In the genomic region with DNA sequence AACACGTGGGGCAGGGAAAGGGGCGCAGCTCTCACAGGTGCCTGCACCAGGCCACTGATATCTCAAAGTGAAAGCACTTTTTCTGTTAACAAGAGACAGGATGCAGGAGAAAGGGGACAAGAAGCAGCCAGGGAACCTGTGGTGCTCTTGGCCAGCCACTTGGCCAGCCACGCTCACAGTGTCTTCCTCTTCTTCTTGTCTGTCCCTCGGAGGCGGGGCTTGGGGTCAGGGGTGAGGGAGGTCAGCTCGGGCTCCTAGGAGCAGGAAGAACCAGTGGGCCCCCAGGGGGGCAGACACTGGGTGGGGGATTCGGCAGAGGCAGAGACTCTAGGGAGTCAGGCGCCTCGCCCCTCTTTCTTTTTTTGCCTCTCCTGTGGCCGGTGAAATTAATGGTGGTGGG, we compare ENCODE assay signal across 9 mouse cellular contexts. TPM values are rescaled to one million over a fixed set of nuclear protein-coding genes. Genes with fewer than 3 reads are reported as not detected.
DNase-seq lines count a peak whose midpoint lies in the region; ATAC-seq and TF ChIP-seq lines count a peak whose summit lies in the region.
"Had no signal": no experiment of that assay in that cellular context is flagged by ENCODE, and none has a peak within 500 bp of the region (broad histone marks: within the 10 kb centered on the region; RNA-seq: fewer than 3 reads in every experiment).

No protein-coding gene starts in this region.

- no peak for DNase-seq in heart, postnatal 0 days (ENCODE audit: low spot score)
- DNase-seq in heart, adult 11 months = no peak
- peak; percentile 12 for DNase-seq in retina, postnatal 1 day
- DNase-seq in retina, embryonic 14.5 days (ENCODE audit: low spot score) = no peak
- no peak for DNase-seq in stomach, postnatal 0 days (ENCODE audit: low spot score)
- DNase-seq in urinary bladder, postnatal 4 days (ENCODE audit: low spot score in 2 of 2) = no peak
- no peak for DNase-seq in kidney, postnatal 14 days

- no peaks in the 10 kb centered on the region for H3K9me3 ChIP-seq in heart, postnatal 0 days (replicated peaks; ENCODE audit: control insufficient read depth, low read length)
- no peaks in the 10 kb centered on the region for H3K9me3 ChIP-seq in intestine, embryonic 15.5 days
- H3K9me3 ChIP-seq in stomach, postnatal 0 days (ENCODE audit: control insufficient read depth, low read length) = no peaks in the 10 kb centered on the region

- no peak for ATAC-seq in heart, postnatal 0 days (ENCODE audit: insufficient read depth, low read depth)
- no peak for ATAC-seq in intestine, embryonic 15.5 days
- no peak for ATAC-seq in stomach, postnatal 0 days (ENCODE audit: low FRiP score, low TSS enrichment)
- ATAC-seq: forebrain, embryonic 14.5 days had no signal

- peak overlapping the region; percentile 58 for H3K4me2 ChIP-seq in heart, postnatal 0 days (ENCODE audit: low read depth, low read length)
- H3K4me2 ChIP-seq in intestine, embryonic 15.5 days (replicated peaks) = peak overlapping the region; percentile 43
- peak overlapping the region; percentile 8; the same call in 1 of the 2 replicates for H3K4me2 ChIP-seq in stomach, postnatal 0 days (replicated peaks; ENCODE audit: low read depth)

- H3K4me1 ChIP-seq in heart, postnatal 0 days (ENCODE audit: control insufficient read depth, insufficient read depth) = 0 out of 2 replicates have a peak, but pooled peaks cover 4% of the 10 kb centered on the region
- peaks cover 5% of the 10 kb centered on the region; the same call in 1 of the 2 replicates for H3K4me1 ChIP-seq in intestine, embryonic 15.5 days (replicated peaks)
- no peaks in the 10 kb centered on the region for H3K4me1 ChIP-seq in stomach, postnatal 0 days (replicated peaks; ENCODE audit: control insufficient read depth, insufficient read depth)

- peak overlapping the region; percentile 26 for H3K4me3 ChIP-seq in heart, postnatal 0 days (ENCODE audit: low read depth, low read length)
- H3K4me3 ChIP-seq in intestine, embryonic 15.5 days (replicated peaks) = 0 out of 2 replicates have a peak overlapping the region, but pooled peaks have one; percentile 1
- H3K4me3 ChIP-seq in stomach, postnatal 0 days (ENCODE audit: low read depth, low read length) = no peak overlapping the region

- H3K27me3 ChIP-seq in heart, postnatal 0 days (ENCODE audit: control insufficient read depth, insufficient read depth, low read length) = no peaks in the 10 kb centered on the region
- no peaks in the 10 kb centered on the region for H3K27me3 ChIP-seq in intestine, embryonic 15.5 days (replicated peaks)
- no peaks in the 10 kb centered on the region for H3K27me3 ChIP-seq in stomach, postnatal 0 days (ENCODE audit: control insufficient read depth, insufficient read depth, low read length)

- TF ChIP-seq EP300 in heart, postnatal 0 days (IDR thresholded peaks at IDR 0.05; ENCODE audit: low read depth) = no peak
- TF ChIP-seq EP300 in stomach, postnatal 0 days (optimal IDR thresholded peaks at IDR 0.05) = no peak

- TF ChIP-seq CTCF in heart, postnatal 0 days (IDR thresholded peaks at IDR 0.05; ENCODE audit: low read depth) = no peak
- TF ChIP-seq CTCF in stomach, postnatal 0 days (IDR thresholded peaks at IDR 0.05; ENCODE audit: low read depth) = no peak

- H3K9ac ChIP-seq in heart, postnatal 0 days (replicated peaks; ENCODE audit: low read depth, low read length) = peak overlapping the region; percentile 30
- no peak overlapping the region for H3K9ac ChIP-seq in intestine, embryonic 15.5 days
- H3K9ac ChIP-seq in stomach, postnatal 0 days (ENCODE audit: low read length) = no peak overlapping the region

- WGBS in heart, postnatal 0 days = 26% methylated on average over 9 of the region's 10 CpGs
- 31% methylated on average over 9 of the region's 10 CpGs for WGBS in intestine, embryonic 15.5 days
- WGBS in stomach, postnatal 0 days = 39% methylated on average over 9 of the region's 10 CpGs

- H3K27ac ChIP-seq in heart, postnatal 0 days (ENCODE audit: low read depth) = no peak overlapping the region
- H3K27ac ChIP-seq in intestine, embryonic 15.5 days = no peak overlapping the region
- H3K27ac ChIP-seq in stomach, postnatal 0 days (replicated peaks) = no peak overlapping the region

- H3K36me3 ChIP-seq in heart, postnatal 0 days (replicated peaks; ENCODE audit: control insufficient read depth, insufficient read depth, low read length) = no peaks in the 10 kb centered on the region
- no peaks in the 10 kb centered on the region for H3K36me3 ChIP-seq in intestine, embryonic 15.5 days
- H3K36me3 ChIP-seq in stomach, postnatal 0 days (ENCODE audit: control insufficient read depth, insufficient read depth, low read length) = no peaks in the 10 kb centered on the region

RNA-seq across cellular contexts. Expression of gene Ercc4, which starts 48.4 kb away (rescaled TPM):
- total RNA-seq in heart, postnatal 0 days (2014; rRNA removed; ENCODE audit: low replicate concordance) = 10.7 TPM in 2 replicates
- 5.4 and 5.9 TPM in 2 replicates for polyA plus RNA-seq in heart, postnatal 0 days (2015; fragmentation: Nextera tagmentation; extraction: Ambion mirVana)
- 10.7 and 10.9 TPM in 2 replicates for polyA plus RNA-seq in intestine, embryonic 15.5 days (2015; fragmentation: Nextera tagmentation; extraction: Ambion mirVana)
- 5.3 and 6.6 TPM in 2 replicates for polyA plus RNA-seq in stomach, postnatal 0 days (2015; fragmentation: Nextera tagmentation; extraction: Ambion mirVana)

Comparison
In these comparisons a context has a peak if more than half of its experiments do, and no peak if none do; other contexts are left out.
1. H3K4me2 ChIP-seq: peak in every context shown above with its lines; median percentile 58 in heart, postnatal 0 days; 43 in intestine, embryonic 15.5 days; 8 in stomach, postnatal 0 days.